Mouse (Mus musculus) limb, embryonic 15.5 days (tissue): Measurements from ENCODE around the gene Fstl1. TPM values are rescaled to one million over a fixed set of nuclear protein-coding genes. Genes with fewer than 3 reads are reported as not detected.

ENCODE experiments used
- ATAC-seq: fragments of 200-750 bp; cut with Nextera tagmentation; 2 replicates; pipeline ENCODE4 v1.8.0; 2017; ENCODE audit warnings: low read depth, moderate TSS enrichment; ENCODE audit not compliant: insufficient number of reproducible peaks, low FRiP score, low TSS enrichment
- H3K27ac ChIP-seq: fragments of 300-500 bp; sonication (generic); 2 replicates; pipeline ENCODE4 v1.5.1; 2015; ENCODE audit warnings: moderate library complexity, mild to moderate bottlenecking, inconsistent platforms
- H3K27me3 ChIP-seq: fragments of 300-500 bp; sonication (generic); 2 replicates; pipeline ENCODE4 v1.6.1; 2015; ENCODE audit warnings: inconsistent platforms
- H3K36me3 ChIP-seq: fragments of 300-500 bp; sonication (generic); 2 replicates; pipeline ENCODE4 v1.6.1; 2015; ENCODE audit warnings: inconsistent platforms
- H3K4me1 ChIP-seq: fragments of 300-500 bp; sonication (generic); 2 replicates; pipeline ENCODE4 v1.6.1; 2015; ENCODE audit warnings: inconsistent platforms
- H3K4me2 ChIP-seq: fragments of 300-500 bp; sonication (generic); 2 replicates; pipeline ENCODE4 v1.6.1; 2015; ENCODE audit warnings: mild to moderate bottlenecking, inconsistent platforms
- H3K4me3 ChIP-seq: fragments of 300-500 bp; sonication (generic); 2 replicates; pipeline ENCODE4 v1.5.1; 2015; ENCODE audit warnings: mild to moderate bottlenecking, inconsistent platforms
- H3K9ac ChIP-seq: fragments of 300-500 bp; sonication (generic); 2 replicates; pipeline ENCODE4 v1.6.1; 2015; ENCODE audit warnings: inconsistent platforms
- H3K9me3 ChIP-seq: fragments of 300-500 bp; sonication (generic); 2 replicates; pipeline ENCODE4 v1.6.1; 2016; ENCODE audit warnings: inconsistent platforms
- WGBS: fragments of 180-500 bp; shearing (Covaris S2); methylation state at CpG from one replicate; pipeline ENCODE4 v1.1.7; 2015; 5-methylcytosine and 5-hydroxymethylcytosine counted together
- polyA plus RNA-seq: library from polyadenylated mRNA; unstranded; fragments of >200 nt; fragmentation: Nextera tagmentation; extraction: Ambion mirVana; gene quantifications from 2 replicates; pipeline ENCODE4 v1.2.1, GENCODE M21; 2015

The Fstl1 gene
- polyA plus RNA-seq, 1 experiment from 2014 or later = 854 TPM

DNA sequence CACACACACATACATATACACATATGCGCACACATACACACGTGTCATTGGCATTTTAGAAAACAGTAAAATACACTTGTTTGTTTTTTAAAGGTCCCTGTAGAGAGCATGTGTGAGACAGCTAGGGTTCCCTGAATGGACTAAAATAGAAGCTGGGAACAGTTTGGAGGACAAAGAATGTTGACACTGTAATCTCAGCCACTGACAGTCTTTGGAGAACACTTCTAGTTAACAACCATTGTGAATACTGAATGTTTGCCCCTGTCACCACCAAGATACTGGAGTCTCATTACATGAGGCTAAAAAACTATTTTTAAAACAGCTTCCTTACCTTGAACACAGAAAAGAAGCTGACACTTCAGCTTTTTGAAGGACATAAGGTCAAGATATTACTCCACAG is 19.4 kb upstream of the Fstl1 start:
- WGBS = 78% methylated on average over 2 of the region's 2 CpGs
- Histone ChIP-seq H3K4me1 (peaks cover 12% of the 10 kb centered on the region), H3K4me2 (no peak overlapping the region), H3K4me3 (no peak overlapping the region), H3K9me3 (no peaks in the 10 kb centered on the region), H3K27ac (no peak overlapping the region), H3K9ac (no peak overlapping the region), H3K36me3 (no peaks in the 10 kb centered on the region), H3K27me3 (no peaks in the 10 kb centered on the region)
- ATAC-seq = no peak

DNA sequence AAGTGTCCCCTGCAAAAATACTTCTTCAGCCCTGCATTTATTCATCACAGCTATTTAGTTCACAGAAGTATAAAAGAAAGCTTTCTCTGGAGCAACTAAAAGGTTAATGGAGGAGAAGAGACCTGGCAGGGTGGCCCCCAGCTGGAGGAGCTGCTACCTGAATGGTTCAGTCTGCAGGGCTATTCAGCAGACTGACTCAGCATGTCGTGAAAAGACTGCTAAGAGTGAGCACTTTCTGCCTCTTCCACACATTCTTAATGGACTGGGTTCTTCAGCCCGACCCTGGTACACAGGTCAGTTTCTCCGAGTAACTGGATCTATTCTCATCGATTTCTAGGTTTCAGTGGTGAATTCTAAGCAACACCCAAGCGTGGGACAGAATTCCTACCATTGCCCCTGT is 12.9 kb upstream of the Fstl1 start:
- 48% methylated on average over 5 of the region's 5 CpGs for WGBS
- Histone ChIP-seq H3K27me3 (no peaks in the 10 kb centered on the region), H3K4me3 (no peak overlapping the region), H3K36me3 (no peaks in the 10 kb centered on the region), H3K27ac (no peak overlapping the region), H3K4me2 (no peak overlapping the region), H3K9ac (no peak overlapping the region), H3K9me3 (no peaks in the 10 kb centered on the region), H3K4me1 (no peaks in the 10 kb centered on the region)
- ATAC-seq = no peak

DNA sequence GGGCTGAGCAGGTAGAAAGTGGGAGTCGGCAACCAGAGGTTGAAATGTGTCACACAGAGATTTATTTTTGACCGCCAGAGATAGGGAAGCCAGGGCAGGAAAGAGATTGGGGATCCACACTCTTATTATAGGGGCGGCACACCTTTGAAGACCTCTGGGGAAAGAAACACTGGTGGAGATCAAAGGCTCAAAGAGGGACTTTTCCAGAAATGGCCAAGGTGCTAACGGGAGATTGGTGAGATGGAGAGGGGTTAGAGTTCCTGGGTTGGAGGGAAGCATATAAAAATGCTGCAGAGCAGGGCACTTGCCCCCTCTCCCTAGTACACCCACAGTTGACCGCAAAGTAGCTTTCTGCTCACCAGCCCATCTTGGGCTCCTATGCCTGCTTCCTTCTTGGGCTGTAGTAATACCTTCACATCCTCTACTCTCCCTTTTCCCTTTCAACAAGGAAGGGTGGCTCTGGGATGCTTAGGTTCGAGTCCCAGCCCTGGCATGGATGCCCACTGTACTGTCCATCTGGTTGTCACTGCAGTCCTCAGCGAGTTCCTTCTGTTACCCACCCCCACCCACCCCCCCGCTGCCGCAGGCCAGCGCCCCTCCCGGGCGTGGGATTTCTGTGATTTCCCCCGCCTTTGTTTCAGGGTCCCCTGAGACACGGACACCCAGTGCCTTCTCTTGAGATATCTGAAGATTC is 360 bp upstream of the Fstl1 start:
- ATAC-seq = no peak
- Histone ChIP-seq H3K27ac (peak overlapping the region; percentile 94), H3K36me3 (peaks cover 8% of the 10 kb centered on the region; the same call in 1 of the 2 replicates), H3K9ac (peak overlapping the region; percentile 91), H3K4me2 (peak overlapping the region; percentile 61), H3K4me1 (peaks cover 26% of the 10 kb centered on the region), H3K9me3 (no peaks in the 10 kb centered on the region), H3K4me3 (peak overlapping the region; percentile 81), H3K27me3 (no peaks in the 10 kb centered on the region)
- WGBS = 30% methylated on average over 14 of the region's 14 CpGs

DNA sequence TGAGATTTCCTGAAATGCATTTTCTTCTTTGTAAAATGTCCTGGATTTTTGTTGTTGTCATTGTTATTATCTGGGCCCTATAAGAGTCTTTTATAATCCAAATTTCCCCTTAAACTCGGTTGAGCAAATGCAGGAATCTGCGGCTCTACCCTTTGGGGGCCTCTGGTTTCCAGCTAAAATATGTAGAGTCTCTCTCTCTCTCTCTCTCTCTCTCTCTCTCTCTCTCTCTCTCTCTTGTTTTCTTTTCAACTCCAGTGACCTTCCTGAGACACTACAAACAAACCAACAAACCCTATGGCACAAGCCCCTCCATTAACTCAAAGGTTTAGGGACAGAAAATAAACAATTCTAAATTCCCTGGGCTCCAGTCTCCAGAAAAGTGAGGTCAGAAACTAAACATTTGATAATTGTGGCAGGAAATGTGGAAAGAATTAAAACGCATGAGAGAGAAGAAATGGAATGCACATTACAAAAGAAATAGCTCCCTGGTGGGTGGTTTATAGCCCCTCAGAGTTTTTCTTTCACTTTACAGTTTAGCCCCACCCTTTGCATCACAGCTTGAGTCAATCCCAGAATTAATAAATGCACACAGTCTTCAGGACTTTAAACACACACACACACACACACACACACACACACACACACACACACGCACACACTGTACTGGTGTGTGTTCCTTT is 1.3 kb downstream of the Fstl1 start:
- Histone ChIP-seq H3K27ac (peak overlapping the region; percentile 94), H3K9me3 (no peaks in the 10 kb centered on the region), H3K4me2 (peak overlapping the region; percentile 61), H3K36me3 (peaks cover 13% of the 10 kb centered on the region; the same call in 1 of the 2 replicates), H3K27me3 (no peaks in the 10 kb centered on the region), H3K9ac (0 out of 2 replicates have a peak overlapping the region, but pooled peaks have one; percentile 42), H3K4me1 (peaks cover 27% of the 10 kb centered on the region), H3K4me3 (peak overlapping the region; percentile 81)
- 7% methylated on average over 4 of the region's 4 CpGs for WGBS
- peak; percentile 74 for ATAC-seq

DNA sequence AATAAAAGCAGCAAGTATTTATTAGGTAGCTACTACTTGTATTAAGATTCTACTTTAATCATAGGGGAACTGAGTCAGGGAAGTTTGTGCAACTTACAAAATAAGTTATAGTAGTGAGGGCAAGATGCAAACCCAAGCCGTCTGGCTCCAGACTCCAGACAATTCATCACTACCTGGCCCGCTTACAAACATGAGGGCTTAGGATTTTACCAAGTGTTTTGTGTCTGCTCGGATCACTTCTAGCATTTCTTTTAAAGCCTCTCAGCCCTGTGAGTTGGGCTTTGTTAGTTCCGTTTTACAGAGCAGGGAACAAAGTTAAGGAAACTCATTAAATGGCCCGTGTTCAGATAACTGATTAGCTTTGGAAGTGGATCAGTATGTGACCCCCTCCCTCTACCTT is 1.9 kb downstream of the Fstl1 start:
- WGBS = 24% methylated on average over 5 of the region's 5 CpGs
- no peak overlapping the region for H3K9ac ChIP-seq
- H3K4me1 ChIP-seq = peaks cover 30% of the 10 kb centered on the region
- no peaks in the 10 kb centered on the region for H3K27me3 ChIP-seq
- ATAC-seq = no peak
- H3K27ac ChIP-seq = peak overlapping the region; percentile 94
- H3K4me3 ChIP-seq = peak overlapping the region; percentile 81
- peaks cover 17% of the 10 kb centered on the region for H3K36me3 ChIP-seq
- no peaks in the 10 kb centered on the region for H3K9me3 ChIP-seq
- H3K4me2 ChIP-seq = peak overlapping the region; percentile 61

DNA sequence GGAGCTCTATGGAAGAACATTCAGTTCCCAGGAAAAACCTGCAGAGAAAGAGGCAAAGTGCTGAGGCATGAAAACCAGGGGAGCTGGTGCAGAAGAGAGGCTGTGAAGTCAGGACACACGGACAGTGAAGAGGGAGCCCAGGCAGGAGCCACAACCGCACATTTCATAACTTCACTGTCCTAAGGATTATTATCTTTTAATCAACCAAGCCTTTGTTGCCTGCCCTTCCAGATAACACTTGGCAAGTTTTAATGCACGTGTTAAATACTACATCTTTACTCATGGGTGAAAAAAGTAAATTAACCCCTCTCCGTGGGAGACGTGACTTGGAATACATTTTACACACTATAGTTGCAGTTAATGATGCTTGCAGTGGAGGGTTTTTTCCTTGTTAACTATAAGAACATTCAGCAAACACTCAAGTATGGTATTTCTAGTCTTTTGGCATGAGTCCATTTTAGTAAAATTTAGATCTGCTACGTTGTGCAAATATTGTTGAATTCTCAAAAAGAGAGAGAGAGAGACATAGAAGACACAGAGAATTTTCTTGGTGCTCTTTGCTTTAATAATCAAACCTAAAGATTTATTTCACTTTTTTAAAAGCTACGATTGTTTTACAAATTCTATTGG is 3.1 kb downstream of the Fstl1 start:
- peaks cover 17% of the 10 kb centered on the region for H3K36me3 ChIP-seq
- H3K9me3 ChIP-seq = no peaks in the 10 kb centered on the region
- no peaks in the 10 kb centered on the region for H3K27me3 ChIP-seq
- H3K4me3 ChIP-seq = peak overlapping the region; percentile 81
- peak overlapping the region; percentile 44; the same call in 1 of the 2 replicates for H3K9ac ChIP-seq
- H3K4me1 ChIP-seq = peaks cover 39% of the 10 kb centered on the region
- peak overlapping the region; percentile 94 for H3K27ac ChIP-seq
- ATAC-seq = no peak
- WGBS = 42% methylated on average over 7 of the region's 7 CpGs
- peak overlapping the region; percentile 61 for H3K4me2 ChIP-seq

DNA sequence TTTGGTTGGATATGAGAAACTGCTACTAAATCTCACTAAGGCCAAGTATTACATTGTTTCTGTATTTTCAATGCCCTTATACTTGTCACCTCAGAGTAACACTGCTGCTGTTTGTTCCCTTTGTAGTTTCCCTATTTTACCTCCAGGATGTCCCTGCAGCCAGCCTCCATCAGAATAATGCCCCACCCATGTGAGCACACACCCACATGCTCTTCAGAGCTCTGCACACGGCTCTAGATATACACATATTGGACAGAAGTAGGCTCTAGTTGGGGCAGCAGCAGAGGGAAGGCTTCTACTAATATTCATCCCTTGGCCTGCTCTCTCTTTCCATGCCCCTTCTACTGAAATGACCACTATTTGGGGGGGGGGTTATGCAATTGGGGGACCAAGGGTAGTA is 3.7 kb downstream of the Fstl1 start:
- Histone ChIP-seq H3K4me1 (peaks cover 45% of the 10 kb centered on the region), H3K9me3 (no peaks in the 10 kb centered on the region), H3K9ac (no peak overlapping the region), H3K4me2 (peak overlapping the region; percentile 61; the same call in 1 of the 2 replicates), H3K27ac (no peak overlapping the region), H3K27me3 (no peaks in the 10 kb centered on the region), H3K4me3 (no peak overlapping the region), H3K36me3 (peaks cover 17% of the 10 kb centered on the region)
- no peak for ATAC-seq
- 29% methylated on average over 1 of the region's 1 CpGs for WGBS

DNA sequence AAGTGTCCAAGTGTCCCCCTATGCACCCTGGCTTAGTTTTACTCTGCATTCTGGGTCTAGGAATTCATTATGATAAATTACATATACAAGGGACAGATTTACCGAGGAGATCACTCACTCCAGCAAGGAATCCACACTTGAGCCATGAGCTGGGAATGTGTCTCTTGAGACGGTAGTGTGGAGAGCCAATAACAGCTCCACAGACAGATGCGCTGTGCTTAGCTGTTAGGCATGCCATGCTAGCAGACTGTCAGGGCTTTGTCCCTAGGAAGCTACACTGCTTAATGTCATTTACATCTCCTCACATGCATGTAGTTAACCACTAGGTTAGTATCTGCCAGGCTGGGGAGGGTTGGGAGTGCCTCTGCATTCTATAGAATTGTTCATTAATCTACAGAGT is 4.2 kb downstream of the Fstl1 start:
- Histone ChIP-seq H3K4me3 (no peak overlapping the region), H3K4me2 (peak overlapping the region; percentile 61), H3K27ac (no peak overlapping the region), H3K27me3 (no peaks in the 10 kb centered on the region), H3K9me3 (no peaks in the 10 kb centered on the region), H3K9ac (no peak overlapping the region), H3K36me3 (peaks cover 20% of the 10 kb centered on the region), H3K4me1 (peaks cover 50% of the 10 kb centered on the region)
- no peak for ATAC-seq
- WGBS = 57% methylated on average over 3 of the region's 3 CpGs

DNA sequence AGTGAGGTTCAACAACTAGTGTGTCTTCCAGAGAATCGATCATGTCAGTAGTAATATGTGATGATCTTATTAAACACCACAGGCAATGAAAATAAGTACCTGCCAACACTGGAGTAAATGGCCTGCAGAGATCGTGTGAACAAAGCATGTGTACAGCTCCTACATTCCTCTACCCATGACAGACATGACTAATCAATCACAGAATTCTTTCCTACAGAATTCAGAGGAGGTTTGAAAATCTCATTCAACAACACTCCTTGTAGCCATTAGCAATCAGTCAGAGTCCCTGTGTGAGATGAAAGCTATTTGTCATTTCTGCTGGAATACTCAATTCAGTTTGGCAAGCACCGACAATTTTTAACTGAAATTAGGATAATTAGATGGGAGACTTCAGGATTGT is 7.9 kb downstream of the Fstl1 start:
- peaks cover 30% of the 10 kb centered on the region for H3K36me3 ChIP-seq

DNA sequence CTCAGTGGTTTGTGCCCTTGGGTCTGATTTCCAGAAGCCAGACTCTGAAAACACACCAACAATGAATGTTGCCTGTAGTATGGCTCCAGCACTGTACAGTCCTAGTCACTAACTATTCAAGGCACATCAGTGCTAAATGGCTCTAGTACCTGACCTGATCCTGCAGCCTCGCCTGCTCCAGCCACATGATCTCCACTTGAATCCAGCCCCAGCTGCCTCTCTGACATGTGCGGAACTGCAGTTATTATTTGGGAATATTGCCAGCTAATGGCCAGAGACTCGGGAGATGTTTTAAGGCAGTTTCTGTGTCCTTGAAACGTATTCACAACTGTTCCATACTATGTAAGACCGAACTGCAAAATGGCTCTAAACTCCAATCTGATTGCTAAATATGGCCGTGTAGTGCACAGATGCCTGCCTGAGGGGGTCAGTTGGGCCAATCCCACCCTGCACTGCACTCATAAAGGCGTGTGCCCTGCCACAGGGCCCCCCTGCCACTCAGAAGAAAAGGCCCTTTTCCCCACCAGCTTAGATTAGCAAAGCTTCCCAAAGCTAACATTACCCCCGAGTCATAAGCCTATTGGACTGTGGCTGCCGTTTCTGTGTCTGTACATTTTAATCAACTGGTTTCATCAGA is 11.0 kb downstream of the Fstl1 start:
- no peaks in the 10 kb centered on the region for H3K27me3 ChIP-seq
- H3K36me3 ChIP-seq = peaks cover 24% of the 10 kb centered on the region
- no peak for ATAC-seq
- WGBS = 19% methylated on average over 9 of the region's 9 CpGs
- H3K9ac ChIP-seq = no peak overlapping the region
- peaks cover 80% of the 10 kb centered on the region for H3K4me1 ChIP-seq
- H3K9me3 ChIP-seq = no peaks in the 10 kb centered on the region
- H3K27ac ChIP-seq = peak overlapping the region; percentile 84
- H3K4me2 ChIP-seq = peak overlapping the region; percentile 28; the same call in 1 of the 2 replicates
- H3K4me3 ChIP-seq = no peak overlapping the region

More for the DNA sequence above, 7.9 kb downstream of the Fstl1 start:
- no peak for ATAC-seq
- Histone ChIP-seq H3K4me3 (no peak overlapping the region), H3K4me2 (no peak overlapping the region), H3K27me3 (no peaks in the 10 kb centered on the region), H3K4me1 (peaks cover 72% of the 10 kb centered on the region), H3K9ac (no peak overlapping the region), H3K9me3 (no peaks in the 10 kb centered on the region), H3K27ac (no peak overlapping the region)
- WGBS = 62% methylated on average over 3 of the region's 3 CpGs

DNA sequence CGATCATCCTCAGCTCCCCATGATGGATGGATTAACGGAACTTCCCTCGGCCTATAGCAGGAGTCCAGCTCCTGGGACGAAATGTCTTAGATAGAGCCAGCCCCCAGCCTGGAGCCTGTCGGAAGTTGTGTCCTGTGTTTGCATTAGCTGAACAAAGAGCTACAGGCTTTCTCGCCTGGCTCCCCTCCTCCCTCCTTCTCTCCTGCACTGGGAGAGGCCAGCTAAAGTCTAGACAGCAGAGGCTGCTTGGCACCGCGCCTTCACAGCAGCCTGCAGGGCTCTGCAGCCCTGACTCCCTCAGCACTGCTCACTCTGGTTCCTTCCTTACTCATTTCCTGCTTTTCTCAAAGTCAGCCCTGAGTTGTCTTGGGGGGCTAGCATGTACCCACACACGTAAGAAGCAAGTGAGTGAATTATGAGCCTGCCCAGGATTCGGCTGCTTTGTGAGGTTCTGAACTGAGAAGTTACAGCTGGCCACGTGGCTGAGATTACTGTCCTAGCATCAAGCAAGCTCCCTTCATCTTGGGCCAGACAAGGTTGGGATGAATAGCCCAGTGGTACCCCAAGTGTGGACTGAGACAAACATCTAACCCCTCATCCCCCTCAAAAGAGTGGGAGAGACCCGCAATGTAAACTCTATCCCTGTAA is 11.8 kb downstream of the Fstl1 start:
- Histone ChIP-seq H3K4me3 (0 out of 2 replicates have a peak overlapping the region, but pooled peaks have one; percentile 5), H3K4me2 (peak overlapping the region; percentile 28; the same call in 1 of the 2 replicates), H3K27me3 (no peaks in the 10 kb centered on the region), H3K4me1 (peaks cover 79% of the 10 kb centered on the region), H3K27ac (peak overlapping the region; percentile 84), H3K9ac (no peak overlapping the region; the same call in 1 of the 2 replicates), H3K9me3 (no peaks in the 10 kb centered on the region), H3K36me3 (peaks cover 25% of the 10 kb centered on the region)
- peak; percentile 88 for ATAC-seq
- 16% methylated on average over 12 of the region's 12 CpGs for WGBS
